Mouse (Mus musculus) hindbrain, postnatal 0 days (tissue): ENCODE results near the gene Ube2d3. TPM values are rescaled to one million over a fixed set of nuclear protein-coding genes. Genes with fewer than 3 reads are reported as not detected.
A peak's percentile ranks its signal among the peaks of the same experiment; 100 is the strongest.
"Not testable (repeated sequence)": the region's sequence is repeated elsewhere in the genome, so short reads cannot be mapped to it uniquely, and the experiment has no call there.

Experiments used
- ATAC-seq: fragments of 200-750 bp; cut with Nextera tagmentation; 2 replicates; pipeline ENCODE4 v1.8.0; 2017; ENCODE audit warnings: mild to moderate bottlenecking, moderate TSS enrichment, moderate library complexity
- DNase-seq: peaks from one replicate; pipeline ENCODE4 v3.0.0-alpha.2; 2015; ENCODE audit warnings: low spot score
- H3K27ac ChIP-seq: fragments of 300-500 bp; sonication (generic); 2 replicates; pipeline ENCODE4 v1.5.1; 2014; ENCODE audit warnings: mild to moderate bottlenecking
- H3K27me3 ChIP-seq: fragments of 300-500 bp; sonication (generic); 2 replicates; pipeline ENCODE4 v1.6.1; 2014; ENCODE audit warnings: low read length, mixed read lengths; ENCODE audit not compliant: insufficient read depth
- H3K36me3 ChIP-seq: fragments of 300-500 bp; sonication (generic); 2 replicates; pipeline ENCODE4 v1.6.1; 2014; ENCODE audit warnings: low read length, mixed read lengths; ENCODE audit not compliant: insufficient read depth
- H3K4me1 ChIP-seq: fragments of 300-500 bp; sonication (generic); 2 replicates; pipeline ENCODE4 v1.6.1; 2014; ENCODE audit warnings: antibody characterized with exemption, low read length, mixed read lengths; ENCODE audit not compliant: insufficient read depth
- H3K4me2 ChIP-seq: fragments of 300-500 bp; sonication (generic); 2 replicates; pipeline ENCODE4 v1.6.1; 2014; ENCODE audit warnings: low read depth, mild to moderate bottlenecking, low read length, moderate library complexity, mixed read lengths
- H3K4me3 ChIP-seq: fragments of 300-500 bp; sonication (generic); 2 replicates; pipeline ENCODE4 v1.5.1; 2014; ENCODE audit warnings: low read length
- H3K9ac ChIP-seq: fragments of 300-500 bp; sonication (generic); replicated peaks from 2 replicates; pipeline ENCODE4 v1.6.1; 2014; ENCODE audit warnings: mild to moderate bottlenecking, low read length, moderate library complexity, mixed read lengths
- H3K9me3 ChIP-seq: fragments of 300-500 bp; sonication (generic); 2 replicates; pipeline ENCODE4 v1.6.1; 2016; ENCODE audit warnings: low read length, mixed read lengths
- CTCF ChIP-seq: IDR thresholded peaks from 2 replicates; pipeline ENCODE4 v1.5.1; 2016; ENCODE audit warnings: antibody characterized with exemption, control low read depth, low read depth
- WGBS: fragments of 180-500 bp; shearing (Covaris S2); extraction: QIAGEN DNeasy Blood & Tissue Kit; methylation state at CpG from one replicate; pipeline ENCODE4 v1.1.7; 2014; 5-methylcytosine and 5-hydroxymethylcytosine counted together
- polyA plus RNA-seq: library from polyadenylated mRNA; unstranded; fragments of >200 nt; fragmentation: Nextera tagmentation; extraction: Ambion mirVana; gene quantifications from 2 replicates; pipeline ENCODE4 v1.2.1, GENCODE M21; 2015
- total RNA-seq: library from RNA; depleted of rRNA; stranded (reverse); fragments of >200 nt; gene quantifications from 2 replicates; pipeline ENCODE4 v1.2.3, GENCODE M21; 2014

The Ube2d3 gene
- total and polyA plus RNA-seq, 2 experiments from 2014 or later = 336 to 632 TPM

DNA sequence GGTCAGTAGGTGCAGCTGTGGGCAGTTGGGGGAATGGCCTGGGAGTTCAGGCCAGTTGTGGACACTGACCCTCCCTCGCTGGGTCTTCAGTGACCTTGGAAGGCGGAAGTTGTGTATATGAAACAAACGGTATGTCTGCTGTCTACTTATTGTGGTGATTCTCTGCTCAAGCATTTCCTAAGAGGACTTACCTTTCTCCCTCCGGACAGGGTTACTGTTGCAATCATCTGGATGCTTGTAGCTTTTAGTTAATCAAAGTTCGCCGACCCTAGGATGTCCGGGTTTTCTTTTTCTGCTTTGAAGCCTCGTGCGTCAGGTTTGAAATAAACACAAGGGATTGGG lies 47.9 kb downstream of the Ube2d3 start:
- Histone ChIP-seq H3K27me3 (no peaks in the 10 kb centered on the region), H3K4me2 (peak overlapping the region; percentile 97), H3K4me1 (no peaks in the 10 kb centered on the region), H3K9ac (peak overlapping the region; percentile 61), H3K9me3 (no peaks in the 10 kb centered on the region), H3K36me3 (no peaks in the 10 kb centered on the region), H3K27ac (0 out of 2 replicates have a peak overlapping the region, but pooled peaks have one; percentile 16), H3K4me3 (peak overlapping the region; percentile 55)
- DNase-seq (no peak), ATAC-seq (no peak)
- TF ChIP-seq CTCF = no peak
- WGBS = 14% methylated on average over 9 of the region's 9 CpGs

- no peak overlapping the region for H3K27ac ChIP-seq
- H3K4me2 ChIP-seq = peak overlapping the region; percentile 97
- no peaks in the 10 kb centered on the region for H3K27me3 ChIP-seq
- ATAC-seq = no peak
- H3K36me3 ChIP-seq = no peaks in the 10 kb centered on the region
- H3K9ac ChIP-seq = no peak overlapping the region
- WGBS = 76% methylated on average over 5 of the region's 5 CpGs
- no peak for TF ChIP-seq CTCF
- no peak for DNase-seq
- H3K4me3 ChIP-seq = peak overlapping the region; percentile 55; the same call in 1 of the 2 replicates
- no peaks in the 10 kb centered on the region for H3K9me3 ChIP-seq
- H3K4me1 ChIP-seq = no peaks in the 10 kb centered on the region
Observed at GRCm38 (mm10) chr3:135486351-135486750, 48.4 kb downstream of the Ube2d3 start.

- Histone ChIP-seq H3K9ac (no peak overlapping the region), H3K9me3 (no peaks in the 10 kb centered on the region), H3K4me1 (no peaks in the 10 kb centered on the region), H3K36me3 (no peaks in the 10 kb centered on the region), H3K4me3 (no peak overlapping the region), H3K27me3 (no peaks in the 10 kb centered on the region), H3K27ac (no peak overlapping the region), H3K4me2 (no peak overlapping the region)
- no peak for DNase-seq
- 97% methylated on average over 4 of the region's 4 CpGs for WGBS
- no peak for TF ChIP-seq CTCF
- ATAC-seq = no peak
Observed at GRCm38 (mm10) chr3:135487803-135488202, 49.9 kb downstream of the Ube2d3 start.

DNA sequence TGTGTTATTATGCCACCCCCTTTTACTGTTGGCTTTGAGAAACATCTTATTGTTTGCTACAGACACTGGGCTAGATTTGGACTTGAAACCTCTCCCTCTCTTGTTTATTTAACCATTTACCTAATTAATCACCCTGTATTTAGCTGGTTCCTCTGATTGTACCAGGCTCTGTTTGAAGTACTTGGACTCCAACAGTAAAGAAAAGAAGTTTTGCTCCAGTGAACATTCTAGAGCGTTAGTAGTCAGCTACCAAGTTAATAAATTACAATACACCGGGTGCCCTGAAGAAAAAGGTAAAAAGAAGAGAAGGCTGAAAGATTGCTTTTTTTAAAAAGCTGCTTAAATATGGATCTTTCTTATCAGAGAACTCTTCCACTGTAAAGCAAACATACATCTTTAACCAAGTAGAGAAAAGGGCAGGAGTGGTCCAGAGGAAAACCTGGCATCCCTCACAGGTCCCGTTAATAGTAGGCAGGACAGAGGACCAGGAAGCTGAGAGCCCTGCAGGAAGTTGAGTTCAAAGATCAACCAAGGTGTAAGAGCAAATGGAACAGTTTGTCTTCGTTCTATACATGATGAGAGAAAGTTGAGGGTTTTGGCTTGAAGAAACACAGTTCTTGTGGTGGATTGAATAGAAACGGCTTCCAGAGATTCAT lies 52.0 kb downstream of the Ube2d3 start:
- DNase-seq = no peak
- ATAC-seq = no peak
- 86% methylated on average over 5 of the region's 5 CpGs for WGBS
- Histone ChIP-seq H3K36me3 (no peaks in the 10 kb centered on the region), H3K4me1 (no peaks in the 10 kb centered on the region), H3K27me3 (no peaks in the 10 kb centered on the region), H3K9me3 (no peaks in the 10 kb centered on the region), H3K9ac (no peak overlapping the region), H3K4me3 (no peak overlapping the region), H3K27ac (no peak overlapping the region), H3K4me2 (no peak overlapping the region)
- TF ChIP-seq CTCF = no peak

DNA sequence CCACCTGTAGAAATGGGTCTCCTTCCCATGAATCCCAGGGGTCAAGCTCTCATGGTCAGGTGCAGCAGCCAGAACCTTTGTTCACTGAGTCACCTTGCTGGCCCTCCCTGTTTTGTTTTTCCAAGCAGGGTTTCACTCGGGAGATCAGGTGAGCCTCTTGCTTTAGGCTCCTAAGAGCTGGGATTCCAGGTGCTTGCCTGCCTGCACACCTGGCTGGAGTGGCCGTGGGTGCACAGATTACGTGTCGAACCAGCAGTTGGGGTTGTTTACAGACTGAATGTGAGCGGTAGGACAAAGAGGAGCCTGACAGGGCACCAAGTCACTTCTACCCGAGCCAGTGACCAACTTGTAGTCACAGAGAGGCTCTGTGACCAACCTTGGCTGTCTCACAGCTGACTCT lies 53.2 kb downstream of the Ube2d3 start:
- DNase-seq = no peak
- Histone ChIP-seq H3K9ac (no peak overlapping the region), H3K4me2 (no peak overlapping the region), H3K27ac (no peak overlapping the region), H3K27me3 (no peaks in the 10 kb centered on the region), H3K9me3 (no peaks in the 10 kb centered on the region), H3K4me3 (no peak overlapping the region), H3K36me3 (no peaks in the 10 kb centered on the region), H3K4me1 (no peaks in the 10 kb centered on the region)
- 91% methylated on average over 6 of the region's 6 CpGs for WGBS
- no peak for ATAC-seq
- no peak for TF ChIP-seq CTCF

DNA sequence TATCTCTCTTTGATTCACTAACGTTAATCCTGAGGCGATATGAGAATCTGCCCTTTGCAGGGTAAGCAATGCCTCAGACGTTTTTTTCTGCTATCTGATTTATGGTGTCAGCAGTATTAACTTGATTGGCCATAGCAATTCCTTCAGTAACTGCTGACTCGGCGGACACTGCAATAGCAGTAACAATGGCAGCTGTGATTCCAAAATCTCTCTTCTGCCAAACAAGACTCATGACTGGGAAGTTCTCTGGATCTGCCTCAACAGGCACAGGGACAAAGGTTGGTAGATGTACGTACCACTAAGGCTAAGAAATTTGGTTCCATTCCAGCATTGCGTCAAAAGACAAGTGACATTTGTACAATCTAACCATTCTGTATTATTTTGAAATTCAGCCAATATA lies 55.4 kb downstream of the Ube2d3 start:
- H3K4me3 ChIP-seq, H3K27ac ChIP-seq, H3K27me3 ChIP-seq, H3K9me3 ChIP-seq, ATAC-seq, DNase-seq, H3K4me2 ChIP-seq, H3K9ac ChIP-seq, H3K4me1 ChIP-seq, H3K36me3 ChIP-seq: not testable (repeated sequence)
- WGBS = 85% methylated on average over 7 of the region's 7 CpGs

GRCm38 (mm10) chr3:135497956-135498355 lies 60.0 kb downstream of the Ube2d3 start:
- H3K4me2 ChIP-seq, H3K27me3 ChIP-seq, H3K27ac ChIP-seq, H3K9me3 ChIP-seq, H3K4me1 ChIP-seq, H3K4me3 ChIP-seq, ATAC-seq, DNase-seq, H3K36me3 ChIP-seq, H3K9ac ChIP-seq: not testable (repeated sequence)
- WGBS = 89% methylated on average over 4 of the region's 4 CpGs
